Mouse (Mus musculus): Measurements from ENCODE around the gene Sipa1l3.

The Sipa1l3 gene

DNA sequence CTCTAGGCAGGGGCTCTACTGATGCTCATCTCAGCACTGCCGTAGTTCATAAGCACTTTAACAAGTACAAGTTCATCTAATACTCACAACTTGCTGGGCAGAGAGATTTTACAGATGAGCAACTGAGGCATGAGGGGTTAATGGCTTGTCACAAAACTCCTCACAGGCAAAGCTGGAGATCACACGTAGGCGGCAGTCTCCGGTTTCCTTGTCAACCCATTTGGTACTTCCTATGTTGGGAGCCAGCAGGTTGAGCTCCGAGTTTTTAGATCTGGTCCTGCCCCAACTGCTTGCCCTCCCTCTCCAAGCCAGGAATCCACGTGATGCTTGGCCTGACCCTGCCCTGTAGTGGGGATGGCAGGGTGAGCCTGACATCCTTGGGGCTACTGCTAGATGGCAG, 191.4 kb downstream of the Sipa1l3 start:
- DNase-seq, result no peak

DNA sequence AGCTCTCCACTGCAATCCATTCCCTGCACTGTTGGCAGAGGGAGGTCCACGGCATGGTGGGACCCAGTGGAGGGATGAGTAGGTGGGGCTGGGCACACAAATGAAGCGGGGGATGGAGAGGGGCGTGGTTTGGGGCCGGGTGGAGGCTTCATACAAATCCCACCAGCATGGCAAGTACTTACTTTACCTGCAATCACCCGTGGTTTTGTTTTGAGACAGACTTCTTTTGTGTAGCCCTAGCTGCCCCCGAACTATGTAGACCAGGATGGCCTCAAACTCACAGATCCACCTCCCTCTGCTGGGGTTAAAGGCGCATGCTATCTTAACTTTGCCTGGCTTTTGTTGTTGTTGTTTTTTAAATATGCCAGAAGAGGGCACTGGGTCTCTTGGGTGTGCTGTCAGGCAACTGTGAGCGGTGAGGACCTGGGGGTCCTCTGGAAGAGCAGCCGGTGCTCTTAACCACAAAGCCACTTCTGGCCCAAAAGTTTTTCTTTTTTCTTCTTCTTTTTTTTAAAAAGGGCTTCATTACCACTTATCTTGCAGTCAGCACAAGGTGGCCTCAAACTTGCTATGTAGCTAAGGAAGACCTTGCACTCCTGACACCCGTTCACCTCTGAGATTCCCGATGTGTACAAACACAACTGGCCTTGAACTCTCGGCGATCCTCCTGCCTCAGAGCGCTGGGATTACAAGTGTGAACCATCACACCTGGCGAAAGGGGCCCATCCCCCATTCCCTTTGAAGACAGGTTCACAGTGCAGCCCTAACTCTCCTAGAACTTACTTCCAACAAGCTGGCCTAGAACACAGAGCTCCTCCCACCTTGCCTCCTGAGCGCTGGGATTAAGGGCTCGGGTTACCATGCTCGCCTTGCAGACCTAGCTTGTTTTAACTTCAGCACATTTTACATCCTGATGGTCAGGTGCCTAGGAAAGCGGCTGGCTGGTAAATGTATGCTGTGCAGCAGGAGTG, 198.8 kb downstream of the Sipa1l3 start:
- no peak for DNase-seq

DNA sequence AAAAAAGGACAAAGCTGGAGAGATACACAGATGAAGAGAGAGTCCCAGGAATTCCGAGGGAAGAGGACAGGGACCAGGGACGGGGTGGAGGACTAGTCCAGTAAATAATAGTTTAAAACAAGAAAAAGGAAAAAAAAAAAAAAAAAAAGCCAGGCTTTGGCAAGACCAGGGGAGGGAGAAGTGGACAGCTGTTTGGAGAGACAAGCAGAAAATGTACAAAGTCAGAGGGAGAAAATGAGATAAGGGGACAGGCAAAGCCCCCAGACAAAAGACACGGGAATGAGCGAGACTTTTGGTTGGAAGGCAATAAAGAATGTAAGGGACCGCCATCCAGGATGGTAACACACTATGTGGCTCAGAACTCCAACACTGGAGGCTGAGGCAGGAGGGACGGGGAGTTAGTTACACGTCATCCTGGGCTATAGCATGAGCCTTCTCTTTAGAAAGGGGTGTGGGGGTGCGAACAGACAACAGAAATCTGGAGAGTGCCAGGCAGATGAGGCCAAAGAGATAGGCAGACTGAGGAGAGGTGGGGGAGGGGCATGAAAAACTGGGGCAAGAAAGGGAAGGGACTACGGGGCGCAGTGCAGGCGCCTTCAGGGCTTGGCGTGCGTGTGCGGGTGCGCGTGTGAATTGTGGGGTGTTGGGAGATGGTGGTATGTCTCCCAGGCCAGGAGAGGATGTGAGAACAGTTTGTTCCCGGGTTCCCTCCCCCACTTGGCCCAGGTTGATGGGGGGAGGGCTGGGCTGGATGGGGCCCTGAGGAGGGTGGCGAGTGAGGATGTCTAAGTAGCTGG, 200.1 kb downstream of the Sipa1l3 start:
- peak; percentile 67 for DNase-seq

DNA sequence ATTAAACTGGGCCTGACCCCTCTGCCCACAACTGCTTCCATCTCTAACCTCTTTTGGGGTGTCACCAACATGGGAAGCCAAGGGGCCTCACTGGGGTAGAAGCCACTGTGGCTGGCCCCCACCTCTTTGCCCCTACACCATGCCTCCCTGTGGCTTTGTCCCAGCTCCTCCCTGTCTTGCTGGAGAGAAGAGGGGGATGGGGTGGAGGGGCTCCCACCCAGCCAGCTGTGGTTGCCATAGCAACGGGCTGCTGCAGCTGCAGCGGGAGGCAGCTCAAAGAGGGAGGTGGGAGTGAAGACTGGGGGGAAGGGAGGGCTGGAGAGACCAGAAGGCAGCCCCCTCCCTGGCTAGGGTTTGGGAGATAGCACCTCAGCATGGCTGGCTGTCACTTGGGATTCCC, 200.9 kb downstream of the Sipa1l3 start:
- DNase-seq, result peak; percentile 72

DNA sequence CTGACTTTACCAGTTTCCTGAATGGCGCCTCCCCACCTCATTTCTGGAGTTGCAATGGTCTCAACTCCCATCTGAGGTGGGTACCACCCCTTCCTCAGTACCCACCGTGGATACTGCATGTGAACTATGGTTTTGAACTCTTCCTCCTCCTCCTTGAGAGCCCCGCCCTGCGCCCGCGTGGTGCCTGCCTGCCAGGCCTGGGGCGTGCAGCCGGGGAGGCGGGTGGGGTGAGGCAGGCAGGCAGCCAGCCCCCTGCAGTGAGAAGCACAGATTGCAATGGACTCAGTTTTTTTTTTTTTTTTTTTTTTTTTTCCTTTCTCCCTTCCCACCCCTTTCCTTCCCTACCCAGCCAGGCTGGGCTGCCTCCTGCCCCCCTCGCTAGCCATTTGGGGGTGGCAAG, 201.5 kb downstream of the Sipa1l3 start:
- DNase-seq, result peak; percentile 81

DNA sequence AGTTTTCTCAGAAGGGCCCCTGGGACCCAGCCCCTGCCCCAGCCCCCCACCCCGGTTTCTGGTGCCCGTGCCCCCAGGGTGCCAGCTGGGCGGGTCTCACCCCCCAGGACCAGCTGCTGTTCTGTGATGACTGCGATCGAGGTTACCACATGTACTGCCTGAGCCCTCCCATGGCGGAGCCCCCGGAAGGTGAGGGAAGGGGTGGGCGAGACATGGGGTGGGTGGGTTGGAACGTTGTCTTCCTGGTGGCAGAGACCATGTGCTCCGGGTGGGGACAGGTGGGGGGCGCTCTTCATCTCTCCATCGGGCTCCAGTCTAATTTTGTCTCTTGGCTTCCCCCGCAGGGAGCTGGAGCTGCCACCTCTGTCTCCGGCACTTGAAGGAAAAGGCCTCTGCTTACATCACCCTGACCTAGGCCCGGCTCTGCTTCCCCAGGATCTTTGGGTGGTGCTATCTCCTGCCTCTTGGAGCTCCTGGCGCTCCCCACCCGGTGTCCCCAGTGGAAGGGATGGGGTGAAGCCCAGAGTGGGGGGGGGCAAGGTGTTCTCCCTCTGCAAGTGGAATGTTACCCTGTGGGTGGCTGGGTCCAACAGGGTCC, 202.2 kb downstream of the Sipa1l3 start:
- no peak for DNase-seq

DNA sequence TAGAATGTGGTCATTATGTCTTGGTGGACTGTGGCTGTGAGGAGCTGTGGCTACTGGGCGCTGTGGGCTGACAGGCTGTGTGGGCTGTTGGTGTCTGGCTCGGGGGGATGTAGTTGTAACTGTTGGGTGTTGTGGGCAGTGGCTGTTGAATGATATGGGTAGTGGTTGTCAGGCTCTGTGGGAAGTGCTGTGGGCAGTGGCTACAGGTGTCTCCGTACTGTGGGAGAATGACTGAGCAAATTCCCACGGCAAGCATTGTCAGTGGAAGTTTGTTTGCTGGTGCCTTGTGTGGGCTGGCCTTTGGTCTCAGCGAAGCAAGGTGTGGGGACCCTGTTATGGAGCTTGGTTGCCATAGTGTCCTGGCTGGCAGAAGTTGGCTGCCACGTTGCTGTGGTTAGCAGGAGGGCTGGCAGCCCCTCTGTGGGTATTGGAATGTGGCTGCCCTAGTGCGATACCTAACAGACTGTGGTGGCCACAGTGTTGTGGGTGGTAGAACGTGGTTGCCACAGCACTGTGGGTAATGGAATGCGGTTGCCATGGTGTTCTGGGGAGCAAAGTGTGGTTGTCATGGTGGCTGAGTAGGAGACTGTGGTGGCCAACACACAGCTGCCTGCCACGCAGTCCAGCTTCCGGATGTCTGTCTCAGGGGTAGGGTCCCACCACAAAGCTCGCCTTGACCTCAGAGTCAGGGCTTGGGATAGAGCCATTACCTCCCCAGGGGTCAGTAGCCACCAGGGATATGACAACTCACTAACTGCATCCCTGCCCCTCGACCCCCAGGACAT, 203.4 kb downstream of the Sipa1l3 start:
- DNase-seq, result no peak

DNA sequence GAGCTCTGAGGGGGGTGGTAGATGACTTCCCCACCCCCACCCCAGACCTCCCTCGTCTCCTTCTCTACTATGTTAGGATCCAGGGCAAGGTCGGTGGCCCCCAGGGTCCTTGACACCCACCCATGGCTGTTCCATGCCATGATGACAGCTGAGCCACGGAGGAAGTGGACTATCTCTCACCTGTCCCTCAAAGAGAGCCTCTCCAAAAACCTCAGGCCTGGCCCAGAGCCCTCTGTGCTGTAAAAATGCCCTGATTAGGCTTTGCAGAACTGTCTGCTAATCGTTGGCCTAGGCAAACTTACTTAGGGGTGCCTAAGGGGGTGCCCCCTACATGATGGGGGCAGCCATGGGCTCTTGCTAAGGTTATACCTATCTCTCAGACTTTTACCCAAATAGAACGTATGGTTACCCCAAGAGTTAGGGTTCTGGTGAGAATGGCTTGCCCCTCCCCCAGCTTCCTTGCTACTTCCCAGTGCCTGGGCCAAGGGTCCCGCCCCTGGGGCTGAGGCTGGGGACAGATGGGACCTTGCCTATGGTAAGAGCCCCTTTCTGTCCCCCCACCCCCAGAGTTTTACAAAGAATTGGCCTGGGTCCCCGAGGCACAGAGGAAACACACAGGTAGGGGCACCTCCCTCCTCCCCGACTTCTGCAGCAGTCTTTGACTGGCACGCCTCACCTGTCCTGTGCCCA, 204.7 kb downstream of the Sipa1l3 start:
- no peak for DNase-seq

DNA sequence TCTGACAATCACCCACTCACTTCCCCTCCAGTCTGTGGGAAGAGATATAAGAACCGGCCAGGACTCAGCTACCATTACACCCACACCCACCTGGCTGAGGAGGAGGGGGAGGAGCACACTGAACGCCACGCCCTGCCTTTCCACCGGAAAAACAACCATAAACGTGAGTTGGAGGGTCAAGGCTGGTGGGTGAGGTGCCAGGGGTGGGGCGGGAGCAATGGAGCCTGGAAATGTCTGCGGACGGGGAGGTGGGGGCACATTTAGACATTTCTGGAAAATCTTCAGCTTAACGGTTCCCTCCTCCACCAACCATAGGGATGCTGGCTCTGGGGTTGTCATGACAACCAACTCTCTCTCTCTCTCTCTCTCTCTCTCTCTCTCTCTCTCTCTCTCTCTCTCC, 205.4 kb downstream of the Sipa1l3 start:
- no peak for DNase-seq

DNA sequence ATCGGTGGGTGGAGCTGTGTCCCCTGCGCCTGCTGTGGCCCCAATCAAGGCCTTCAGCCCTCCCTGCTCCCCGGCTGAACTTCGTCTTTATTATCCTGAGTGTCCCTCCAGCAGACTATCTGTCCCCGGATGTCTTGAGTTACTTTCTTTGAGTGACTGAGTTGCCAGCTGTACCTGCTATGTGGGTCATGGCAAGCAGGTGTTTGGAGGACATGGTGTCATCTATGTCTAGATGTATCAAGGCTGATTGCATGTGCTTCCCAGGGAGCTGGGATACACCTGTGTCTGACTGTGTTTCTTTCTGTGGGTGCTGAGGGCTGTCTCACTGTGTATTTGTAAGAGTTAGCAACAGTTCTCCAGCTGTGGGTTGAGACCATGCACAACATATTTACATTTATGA, 208.7 kb downstream of the Sipa1l3 start:
- DNase-seq, result no peak

DNA sequence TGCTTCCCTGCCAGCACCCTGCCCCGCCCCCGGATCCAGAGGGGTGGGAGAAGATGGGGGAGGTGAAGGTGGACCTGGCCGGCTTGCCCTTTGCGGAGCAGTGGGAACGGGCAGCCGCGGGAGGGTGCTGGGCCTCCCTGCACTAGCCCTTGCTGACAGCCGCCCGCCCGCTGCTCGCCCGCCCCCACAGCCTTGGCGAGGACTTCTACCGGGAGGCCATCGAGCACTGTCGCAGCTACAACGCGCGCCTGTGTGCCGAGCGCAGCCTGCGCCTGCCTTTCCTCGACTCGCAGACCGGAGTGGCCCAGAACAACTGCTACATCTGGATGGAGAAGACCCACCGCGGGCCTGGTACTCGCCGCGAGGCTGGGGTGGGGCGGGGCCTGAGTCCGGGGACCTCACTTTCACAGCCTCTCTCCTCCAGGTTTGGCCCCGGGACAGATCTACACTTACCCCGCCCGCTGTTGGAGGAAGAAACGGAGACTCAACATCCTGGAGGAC, 209.2 kb downstream of the Sipa1l3 start:
- DNase-seq, result peak; percentile 64

DNA sequence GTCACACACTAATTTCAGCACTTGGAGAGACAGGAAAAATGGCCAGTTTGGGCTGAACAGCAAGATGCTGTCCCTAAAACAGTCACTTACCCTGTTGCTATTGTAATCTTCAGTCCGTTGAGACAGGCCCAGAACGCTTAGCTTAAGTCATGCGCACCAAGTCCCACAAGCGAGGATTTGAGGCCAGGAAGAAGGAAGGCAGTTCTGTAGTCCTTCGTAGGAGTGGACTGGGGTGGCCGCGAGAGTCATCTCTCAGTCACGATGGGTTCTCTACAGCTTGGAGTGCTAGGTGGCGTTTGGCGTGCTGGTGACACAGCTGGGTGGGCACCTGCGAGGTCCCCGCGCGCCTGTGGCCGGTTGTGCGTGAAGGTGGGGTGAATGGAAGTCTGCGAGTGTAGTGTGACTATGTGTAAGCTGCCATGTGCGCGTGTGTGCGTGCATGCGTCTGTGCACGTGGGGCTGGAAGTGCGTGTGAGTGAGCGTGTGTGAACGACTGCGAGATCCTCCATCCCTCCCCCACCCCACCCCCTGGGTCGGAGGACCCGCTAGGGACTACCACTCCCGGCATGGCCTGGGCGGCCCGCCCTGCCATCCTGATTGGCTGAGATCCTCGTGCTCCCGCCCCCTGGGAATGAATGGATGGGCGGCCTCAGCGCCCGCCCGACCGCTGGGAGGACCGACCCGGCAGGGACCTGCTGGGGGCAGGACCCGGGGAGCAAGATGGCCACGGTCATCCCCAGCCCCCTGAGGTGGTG, 210.9 kb downstream of the Sipa1l3 start:
- DNase-seq, result peak; percentile 95

DNA sequence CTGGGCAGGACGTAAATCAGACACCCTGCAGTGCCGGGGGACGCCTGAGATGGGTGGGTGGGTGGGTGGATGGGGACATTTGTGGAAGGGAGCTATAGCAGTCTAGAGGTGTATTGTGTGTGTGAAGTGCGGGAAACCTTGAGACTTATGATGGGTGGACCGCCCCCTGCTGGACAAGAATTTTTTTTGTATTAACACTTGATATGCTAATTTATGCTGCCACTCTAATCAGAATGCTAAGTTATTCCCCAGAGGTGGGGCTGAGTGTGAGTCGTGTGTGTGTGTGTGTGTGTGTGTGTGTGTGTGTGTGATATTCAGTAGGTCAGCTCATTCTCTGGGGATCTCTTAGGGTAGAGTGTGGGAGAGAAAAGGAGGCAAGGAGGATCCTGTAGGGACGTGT, 211.8 kb downstream of the Sipa1l3 start:
- DNase-seq, result no peak

DNA sequence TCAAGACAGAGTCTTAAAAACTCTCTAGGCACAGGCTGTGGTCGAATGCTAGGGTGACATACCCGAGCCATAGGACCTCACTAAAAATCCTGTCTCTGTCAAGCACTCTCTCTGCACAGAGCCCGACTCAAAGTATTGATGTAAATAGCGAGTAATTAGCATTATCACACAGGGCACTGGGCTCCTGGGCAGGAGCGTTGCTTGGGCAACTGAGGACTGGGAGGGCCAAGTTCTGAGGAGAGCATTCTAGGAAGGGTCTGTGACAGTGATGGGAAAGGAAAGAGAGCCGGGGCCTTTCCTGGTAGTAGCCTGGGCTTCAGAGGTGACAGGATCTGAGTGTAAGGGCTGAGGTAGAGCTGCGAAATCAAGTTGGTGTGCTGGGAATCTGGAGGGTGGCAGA, 212.3 kb downstream of the Sipa1l3 start:
- DNase-seq, result no peak

DNA sequence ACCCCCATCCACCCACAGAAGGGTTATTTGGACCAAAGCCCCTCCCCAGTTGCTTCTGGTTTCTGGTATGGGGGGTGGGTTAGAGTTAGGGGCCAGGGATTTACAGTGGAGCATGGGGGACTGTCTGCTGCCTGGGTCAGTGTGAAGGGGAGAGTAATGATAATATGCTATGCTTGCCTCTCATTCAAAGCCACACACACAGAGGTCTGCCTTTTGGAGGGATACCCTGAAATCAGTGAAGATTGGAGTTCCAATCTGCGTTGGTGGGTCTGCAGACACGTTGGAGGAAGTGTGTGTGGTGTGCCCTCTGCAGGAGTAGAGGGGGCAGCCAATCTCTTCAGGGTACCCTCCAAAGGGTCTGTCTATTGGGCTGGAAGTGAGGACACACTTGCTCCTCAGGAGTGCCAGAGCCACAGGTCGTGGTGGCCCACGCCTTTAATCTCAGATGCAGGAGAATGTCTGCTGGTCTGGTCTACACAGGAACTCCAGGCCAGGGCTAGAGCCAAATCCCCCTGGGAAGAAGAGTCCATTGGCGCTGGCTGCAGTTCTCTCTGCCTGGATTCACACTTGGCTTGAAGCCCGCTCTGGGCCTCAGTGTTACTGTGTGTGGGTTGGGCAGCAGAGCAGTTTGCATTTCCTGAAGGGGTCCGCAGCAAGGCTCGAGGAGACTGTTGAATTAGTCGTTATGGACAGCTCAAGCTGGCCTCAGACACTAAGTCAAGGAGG, 213.0 kb downstream of the Sipa1l3 start:
- DNase-seq, result no peak

DNA sequence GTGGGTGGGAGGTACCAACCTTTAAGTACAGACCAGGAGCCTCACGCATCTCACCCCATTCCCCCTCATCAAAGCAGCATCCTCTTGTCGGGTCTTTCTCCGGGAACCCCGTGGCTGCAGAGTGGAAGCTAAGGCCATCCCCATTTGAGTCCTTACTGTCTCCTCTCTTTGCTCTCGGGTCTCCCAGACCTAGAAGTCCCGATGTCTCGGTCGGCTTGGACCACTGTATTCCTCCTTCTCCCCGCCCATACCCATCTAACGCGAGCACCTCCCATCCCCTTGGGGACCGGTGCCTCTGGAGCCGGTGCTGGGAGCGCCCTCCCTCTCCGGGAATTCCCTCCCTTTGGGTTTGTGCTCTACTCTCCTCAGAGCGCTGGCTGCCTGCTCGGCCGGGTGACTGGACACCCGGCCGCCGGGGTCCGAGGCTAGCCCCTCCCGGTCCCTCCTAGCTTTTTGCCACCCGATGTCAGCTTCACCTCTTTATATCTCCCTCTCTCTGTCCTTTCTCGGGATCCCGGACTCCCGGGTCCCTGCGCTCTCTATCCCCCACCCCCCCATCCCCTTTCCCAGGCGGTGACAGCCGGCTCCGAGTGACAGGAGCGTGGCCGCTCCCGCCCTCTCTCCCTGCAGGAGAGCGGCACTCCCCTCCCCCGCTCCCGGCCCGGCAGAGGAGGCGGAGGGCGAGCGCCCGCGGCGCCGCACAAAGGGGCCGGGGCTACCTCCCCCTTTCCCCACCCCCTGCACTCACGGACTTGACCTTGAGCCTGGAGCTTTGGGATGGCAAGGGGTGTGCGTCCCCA, 213.8 kb downstream of the Sipa1l3 start:
- no peak for DNase-seq

DNA sequence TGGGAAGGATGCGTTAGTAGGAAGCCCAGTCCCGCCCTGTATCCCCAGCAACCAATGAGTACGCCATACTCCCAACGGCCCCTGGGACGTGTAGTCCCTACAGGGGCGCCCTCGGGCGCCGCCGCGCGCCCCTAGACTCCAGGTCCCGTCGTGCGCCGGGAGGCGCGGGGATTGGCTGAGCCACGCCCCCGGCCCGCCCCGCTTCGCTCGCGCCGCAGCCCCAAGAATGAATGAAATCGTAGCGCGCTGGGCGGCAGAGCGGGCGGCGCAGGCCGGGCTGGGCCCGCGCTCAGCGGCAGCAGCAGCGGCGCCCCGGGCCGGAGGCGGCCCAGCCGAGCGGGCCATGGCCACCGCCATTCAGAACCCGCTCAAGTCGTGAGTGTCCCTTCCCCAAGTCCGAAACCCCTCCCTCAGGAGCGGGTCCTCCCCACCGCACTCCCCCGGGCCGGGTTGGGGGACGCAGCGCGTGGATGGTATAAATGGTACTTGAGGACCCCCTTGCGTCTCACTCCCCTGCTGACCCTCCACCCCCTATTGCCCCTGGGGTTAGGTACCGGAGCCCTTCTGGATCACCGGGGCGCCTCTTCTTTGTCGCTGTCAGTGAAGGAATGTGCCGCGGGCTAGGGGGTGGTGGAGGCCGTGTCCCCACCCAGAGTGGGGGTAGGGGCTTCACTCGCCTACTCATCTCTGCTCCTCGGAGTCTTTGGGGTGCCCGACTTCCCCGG, 214.5 kb downstream of the Sipa1l3 start, which contains the start of gene Dpf1:
Gene Dpf1, plus strand, starts transcription at position 214 of the 725 bp plus-strand sequence.
- peak; percentile 91 for DNase-seq

DNA sequence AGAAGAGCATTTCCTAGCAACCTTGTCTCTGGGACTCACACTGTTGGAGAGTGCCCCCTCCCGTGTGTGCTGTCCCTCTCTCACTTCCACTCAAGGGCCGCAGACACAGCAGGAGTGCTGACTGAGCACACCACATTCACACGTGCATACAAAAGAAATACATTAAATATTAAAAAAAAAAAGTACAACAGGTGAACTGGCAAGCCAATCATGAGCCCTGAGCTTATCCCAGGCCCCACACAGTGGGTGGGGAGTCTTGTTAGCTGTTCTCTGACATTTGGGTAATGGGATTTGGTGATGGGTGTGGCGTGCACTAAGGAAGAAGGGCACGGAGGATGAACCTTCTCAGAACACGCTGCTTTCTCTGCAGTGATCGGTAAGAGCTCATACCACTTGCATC, 215.8 kb downstream of the Sipa1l3 start:
- no peak for DNase-seq

DNA sequence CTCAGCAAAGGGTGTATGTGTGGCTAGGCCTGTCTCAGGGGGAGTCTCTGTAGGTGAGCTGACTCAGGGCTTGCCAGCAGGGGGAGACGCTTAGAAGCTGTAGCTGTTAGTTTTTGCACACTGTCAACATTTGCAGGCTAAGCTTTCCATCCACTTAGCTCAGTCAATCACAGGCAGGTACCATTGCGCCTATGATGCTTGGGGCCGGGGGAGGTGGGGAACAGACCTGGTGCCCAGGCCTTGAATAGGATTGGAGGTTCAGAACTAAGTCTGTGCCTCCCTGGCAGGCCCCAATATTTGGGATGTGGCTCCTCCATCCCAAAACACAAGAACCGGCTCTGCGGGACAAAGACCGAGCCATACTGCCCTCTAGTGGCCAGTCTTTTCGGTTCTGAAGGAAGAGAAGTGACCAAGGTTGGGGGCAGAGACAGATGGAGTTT, 217.3 kb downstream of the Sipa1l3 start:
- peak; percentile 77 for DNase-seq
